Mouse (Mus musculus) adrenal gland, postnatal 25 days (tissue): ENCODE data around the gene Elmo2. TPM values are rescaled to one million over a fixed set of nuclear protein-coding genes. Genes with fewer than 3 reads are reported as not detected.

Experiments
- DNase-seq: peaks from one replicate; pipeline ENCODE4 v3.0.0; 2021; ENCODE audit warnings: mixed read lengths
- long read RNA-seq: library from polyadenylated mRNA; stranded (forward); transcript quantifications from one replicate; pipeline ENCODE4 v2.0.0, GENCODE M21; 2021
- total RNA-seq: library from RNA; stranded (reverse); gene quantifications from 2 replicates; pipeline ENCODE4 v1.2.3, GENCODE M21; 2021

Gene Elmo2
- 27.7 and 27.9 TPM in 2 replicates for total RNA-seq
- long read RNA-seq, transcript Elmo2-203 (21 exons, 3,466 nt), result major isoform, 9 of 21 reads
- long read RNA-seq, partial matches to known transcripts, result 9 of 21 reads
- long read RNA-seq, other reads (novel, unspliced or antisense), result 3 of 21 reads

DNA sequence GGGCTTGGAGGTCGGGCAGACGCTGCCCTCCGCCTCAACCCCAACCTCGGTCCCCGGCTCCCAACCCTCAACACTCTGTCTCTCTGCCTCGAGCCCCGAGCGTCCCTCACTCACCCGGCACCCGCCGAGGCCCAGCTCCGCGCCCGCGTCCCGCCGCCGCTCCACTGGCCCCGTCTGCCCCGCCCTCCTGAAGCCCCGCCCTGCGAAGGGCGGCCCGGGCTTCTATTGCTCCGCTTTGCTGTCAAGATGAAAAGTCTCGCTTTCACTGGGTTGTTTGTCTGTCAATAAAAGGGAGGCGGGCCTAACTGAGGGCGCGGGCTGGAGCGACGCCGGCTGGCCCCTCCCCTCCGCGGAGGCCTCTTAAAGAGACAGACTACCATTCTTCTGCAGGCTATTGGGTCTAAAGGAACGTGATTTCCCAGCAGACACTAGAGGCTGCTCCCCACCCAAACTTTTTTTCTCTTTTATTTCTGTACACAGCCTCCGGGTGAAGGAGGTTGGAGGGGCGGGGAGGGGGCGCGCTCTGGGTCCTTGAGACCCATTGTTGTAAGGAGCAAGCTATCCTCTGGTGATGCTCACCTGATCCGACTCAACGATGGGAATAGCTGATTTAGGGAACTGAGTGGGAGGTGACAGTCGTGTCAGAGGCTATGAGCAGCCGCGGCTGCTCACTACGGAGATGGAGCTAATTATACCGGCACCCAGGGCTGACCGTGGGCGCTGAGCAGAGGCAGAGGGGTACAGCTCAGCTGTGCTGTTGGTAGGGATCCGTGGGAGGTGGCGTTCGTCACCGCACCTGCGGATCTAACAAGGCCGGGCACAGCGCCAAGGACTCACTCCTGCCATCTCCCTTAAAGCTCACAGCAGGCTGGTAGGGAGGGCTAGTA lies at the start of gene Elmo2:
Elmo2 (minus strand) TSS at position 176 of the 887 bp plus-strand sequence.
- peak; percentile 92 for DNase-seq

- DNase-seq, result no peak
Measured at GRCm38 (mm10) chr2:165376001-165376400, 49.7 kb upstream of the Elmo2 start.

GRCm38 (mm10) chr2:165375478-165375877 lies 49.2 kb upstream of the Elmo2 start:
- no peak for DNase-seq

DNA sequence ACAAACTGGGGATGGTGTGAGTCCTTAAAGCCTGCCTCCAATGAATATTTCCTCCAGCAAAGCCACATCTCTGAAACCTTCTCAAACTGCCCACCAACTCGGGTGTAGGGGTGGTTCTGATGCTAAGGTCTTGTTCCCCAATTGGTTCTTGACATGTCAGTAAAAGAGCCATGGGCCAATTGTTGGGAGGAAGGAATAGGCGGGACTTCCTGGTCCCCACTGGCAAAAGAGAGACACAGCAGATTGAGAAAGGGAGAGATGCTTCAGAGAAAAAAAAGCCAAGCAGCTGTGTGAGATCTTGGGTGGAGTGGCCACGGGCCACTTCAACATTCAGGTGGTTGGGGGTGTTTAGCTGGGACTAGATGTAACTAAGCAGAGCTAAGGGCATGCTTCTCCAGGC lies 44.8 kb upstream of the Elmo2 start:
- DNase-seq, result no peak

DNA sequence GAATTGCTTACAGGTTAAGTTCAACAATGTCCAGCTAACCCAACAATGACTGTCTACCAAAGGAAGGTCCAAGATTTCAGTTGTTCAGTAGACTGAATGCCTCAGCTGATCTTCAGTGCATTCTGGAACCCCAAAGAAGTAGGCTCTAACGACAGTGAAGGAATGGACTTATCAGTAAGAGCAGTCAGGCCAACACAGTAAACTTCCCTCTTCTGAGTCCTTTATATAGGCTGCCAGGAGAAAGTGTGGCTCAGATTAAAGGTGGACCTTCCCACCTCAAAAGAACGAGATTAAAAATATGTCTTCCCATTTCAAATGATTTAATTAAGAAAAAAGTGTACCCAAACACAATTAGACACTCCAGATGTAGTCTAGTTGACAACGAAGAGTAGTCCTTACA lies 44.1 kb upstream of the Elmo2 start:
- no peak for DNase-seq

DNA sequence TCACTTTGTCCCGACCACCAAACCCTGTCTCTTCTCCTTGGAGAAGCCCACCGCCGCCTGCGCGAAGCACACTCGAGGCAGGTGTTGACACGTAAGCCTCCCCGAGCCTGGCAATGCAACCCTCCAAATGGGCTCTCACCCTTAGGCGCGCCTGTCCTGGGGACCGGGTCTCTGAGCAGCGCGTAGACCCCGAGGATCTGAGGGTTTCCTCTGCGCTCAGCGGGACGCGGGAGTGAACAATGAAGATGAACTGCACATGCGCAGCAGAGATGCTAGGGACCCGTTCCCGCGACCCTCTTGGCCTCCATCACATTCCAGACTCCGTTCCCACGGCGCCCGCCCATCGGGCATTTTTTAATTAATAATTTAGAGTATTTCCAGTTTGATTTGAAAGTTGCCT lies 42.2 kb upstream of the Elmo2 start, which contains the start of gene Zfp663:
Zfp663 (minus strand) TSS at position 234 of the 400 bp plus-strand sequence.
- DNase-seq, result no peak

DNA sequence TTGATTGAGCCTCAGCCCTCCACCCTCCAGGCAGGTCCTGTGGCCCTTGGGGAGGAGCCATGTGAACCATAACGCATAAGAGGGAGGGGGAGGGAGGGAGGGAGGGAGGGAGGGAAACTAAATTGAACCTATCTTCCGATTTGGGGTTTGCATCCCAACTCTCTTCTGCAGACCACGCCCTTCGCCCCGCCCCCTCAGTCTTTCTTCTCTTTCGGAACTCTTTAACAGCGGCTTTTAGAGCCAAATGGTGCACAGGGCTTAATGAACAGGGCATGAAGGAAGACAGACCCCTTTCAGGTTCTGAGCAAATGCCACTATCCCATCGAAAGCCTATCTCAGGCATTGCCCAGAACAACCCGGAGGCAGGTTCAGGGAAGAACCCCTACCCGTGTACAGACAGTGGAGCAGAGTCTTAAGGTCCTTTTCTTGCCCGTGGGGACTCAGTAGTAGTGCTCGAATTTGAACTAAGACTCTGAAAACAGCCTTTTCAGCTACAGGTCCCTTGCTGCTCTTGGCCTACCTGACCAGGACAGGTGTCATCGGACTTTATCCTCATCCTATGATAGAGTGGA lies 41.7 kb upstream of the Elmo2 start:
- DNase-seq, result peak; percentile 12

GRCm38 (mm10) chr2:165367047-165367520 lies 40.8 kb upstream of the Elmo2 start:
- DNase-seq, result peak; percentile 16

DNA sequence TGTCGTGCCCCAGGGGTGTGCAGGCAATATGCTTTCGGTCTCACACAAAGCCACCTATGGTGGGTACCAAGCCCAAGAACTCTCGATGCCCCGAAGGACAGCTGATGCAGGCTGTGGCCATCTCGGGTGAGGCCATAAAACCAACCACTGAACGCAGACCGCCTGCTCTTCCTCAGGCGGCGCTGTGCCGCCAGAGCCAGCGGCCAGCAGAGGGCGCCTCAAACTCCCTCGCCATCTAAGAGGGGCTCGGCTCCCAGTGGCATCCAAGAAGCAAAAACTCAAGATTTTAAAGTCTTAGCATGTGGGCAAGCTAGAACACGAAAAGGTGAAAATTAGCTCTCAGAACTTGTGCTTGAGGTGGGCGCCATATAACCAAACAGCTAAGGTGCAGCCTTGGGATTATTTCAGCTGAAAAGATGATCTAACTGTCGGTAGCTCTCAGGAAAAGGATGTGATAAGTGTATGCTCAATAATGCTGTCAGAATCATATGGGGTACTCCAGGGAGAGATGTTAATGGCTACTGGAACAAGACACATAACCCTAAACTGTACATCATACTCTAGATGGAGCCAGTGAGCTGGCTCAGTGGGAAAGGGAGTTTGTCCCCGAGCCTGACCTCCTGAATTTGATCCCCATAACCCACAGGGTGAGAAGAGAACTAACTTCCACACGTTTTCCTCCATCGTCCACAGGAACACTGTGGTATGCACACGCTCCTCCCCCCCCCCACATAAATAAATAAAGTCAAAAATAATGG lies 38.2 kb upstream of the Elmo2 start:
- peak; percentile 70 for DNase-seq

DNA sequence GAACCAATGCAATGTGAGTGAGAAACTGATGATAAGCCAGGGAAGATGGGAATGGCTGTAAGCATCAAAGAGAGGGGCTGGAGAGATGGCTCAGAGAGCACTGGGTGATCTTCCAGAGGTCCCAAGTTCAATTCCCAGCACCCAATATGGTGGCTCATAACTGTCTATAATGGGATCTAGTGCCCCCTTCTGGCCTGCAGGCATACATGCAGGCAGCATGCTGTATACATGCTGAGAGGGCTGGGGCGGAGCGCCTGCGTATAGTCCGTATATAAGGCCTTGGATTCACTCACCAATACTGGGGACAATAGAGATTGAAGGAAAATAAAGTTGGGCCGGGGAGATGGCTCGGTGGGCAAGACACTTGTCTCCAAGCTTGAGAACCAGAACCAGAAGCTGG lies 37.0 kb upstream of the Elmo2 start:
- no peak for DNase-seq

- DNase-seq, result peak; percentile 39
Measured at GRCm38 (mm10) chr2:165360861-165361260, 34.6 kb upstream of the Elmo2 start.

DNA sequence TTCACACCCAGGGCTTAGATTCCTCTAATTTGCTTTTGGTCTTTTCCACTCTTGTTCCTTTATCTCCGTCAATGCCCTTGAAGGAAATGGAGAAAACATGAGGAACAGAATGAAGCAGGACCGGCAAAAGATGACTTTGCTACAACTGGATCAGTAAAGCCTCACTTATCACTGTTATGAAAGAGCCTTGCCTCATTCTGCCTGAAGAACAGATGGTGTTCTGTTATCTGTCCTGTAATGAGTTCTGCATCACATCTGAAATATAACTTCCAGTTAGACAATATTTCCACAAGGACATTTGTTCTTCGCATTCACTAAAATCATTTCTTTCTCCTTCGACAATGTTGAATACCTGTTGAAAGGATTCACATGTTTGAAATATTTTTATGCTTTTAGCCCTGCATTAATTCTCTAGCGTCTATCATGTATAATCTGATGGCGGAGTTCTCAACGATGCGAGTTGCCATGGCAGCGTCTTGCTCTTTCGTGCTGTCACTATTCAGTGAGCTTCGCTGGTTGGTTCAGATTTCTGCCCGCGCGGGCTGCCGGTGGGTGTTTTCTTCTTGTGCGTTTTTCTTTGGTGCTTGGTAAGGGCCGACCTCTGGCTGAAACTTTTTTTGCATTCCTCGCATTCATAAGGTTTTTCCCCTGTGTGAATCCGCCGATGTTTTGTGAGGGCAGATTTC lies 25.7 kb upstream of the Elmo2 start:
- no peak for DNase-seq

- no peak for DNase-seq
Measured at GRCm38 (mm10) chr2:165349466-165349865, 23.2 kb upstream of the Elmo2 start.

DNA sequence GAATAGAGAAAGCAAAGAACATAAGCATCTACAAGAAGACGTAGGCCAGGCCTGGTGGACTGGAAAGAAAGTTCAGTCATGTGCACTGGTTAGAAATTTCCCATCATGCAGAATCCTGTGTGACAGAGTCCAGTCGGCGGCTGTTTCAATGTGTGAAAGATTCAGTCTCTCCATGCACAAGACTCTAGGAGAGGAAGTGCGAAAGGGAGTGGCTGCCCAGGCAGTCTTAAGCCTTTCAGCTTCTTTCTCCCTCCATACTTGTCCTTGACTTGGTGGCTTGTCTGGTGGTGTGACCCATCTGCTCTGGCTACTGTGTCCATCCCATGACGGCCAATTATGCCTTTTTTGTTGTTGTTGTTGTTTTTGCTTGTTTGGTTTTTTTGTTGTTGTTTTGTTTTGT lies 19.9 kb upstream of the Elmo2 start:
- no peak for DNase-seq

- DNase-seq, result peak; percentile 76
Measured at GRCm38 (mm10) chr2:165337191-165337590, 10.9 kb upstream of the Elmo2 start.

DNA sequence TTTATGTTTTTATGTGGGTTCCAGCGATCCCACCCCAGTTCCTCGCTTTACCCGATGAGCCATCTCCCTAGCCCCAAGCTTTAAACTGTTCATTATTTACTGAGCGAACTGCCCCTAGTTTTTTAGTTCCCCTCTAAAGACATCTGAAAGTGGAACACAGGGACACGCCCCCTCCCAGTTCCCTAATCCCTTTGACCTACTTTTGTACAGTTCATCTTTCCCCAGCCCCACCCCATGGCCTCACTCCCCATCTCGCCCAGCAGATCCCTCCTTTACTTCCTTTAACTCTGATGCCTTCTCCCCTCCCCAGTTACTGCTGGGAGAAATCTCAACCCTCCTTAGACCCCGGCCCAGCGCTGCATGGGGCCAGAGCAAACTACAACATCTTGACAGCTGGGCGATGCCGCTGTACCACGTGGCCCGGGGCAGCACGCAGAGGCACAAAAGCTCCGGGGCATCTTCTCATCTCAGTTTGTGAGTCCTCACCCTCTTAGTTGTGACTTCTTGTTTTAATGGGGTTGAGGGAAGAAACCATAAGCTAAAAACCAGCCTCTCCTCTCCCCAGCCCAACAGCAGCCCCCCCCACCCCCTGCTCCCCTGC lies 6.4 kb upstream of the Elmo2 start:
- no peak for DNase-seq

- no peak for DNase-seq
Measured at GRCm38 (mm10) chr2:165329703-165330102, 3.4 kb upstream of the Elmo2 start.

DNA sequence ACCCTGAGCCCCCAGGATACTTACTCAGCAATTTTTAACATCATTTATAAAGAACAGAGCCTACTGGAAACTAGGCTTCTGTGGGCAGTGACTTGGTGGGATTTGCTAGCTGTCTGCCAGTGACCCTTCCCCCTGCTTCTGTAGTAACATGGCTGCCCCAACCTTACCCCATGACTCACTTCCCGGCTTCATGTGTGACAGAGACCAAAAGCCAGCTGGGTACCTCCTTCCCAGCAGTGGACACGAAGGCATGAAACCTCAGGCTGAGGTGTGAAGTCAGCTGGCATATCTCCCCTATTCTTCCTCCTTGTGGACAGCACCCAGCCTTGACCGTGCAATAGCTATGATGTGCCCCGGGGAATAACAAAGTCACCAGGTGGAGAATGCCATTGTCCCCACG lies 2.5 kb upstream of the Elmo2 start:
- no peak for DNase-seq

GRCm38 (mm10) chr2:165327386-165327785 lies 1.1 kb upstream of the Elmo2 start:
- DNase-seq, result no peak

GRCm38 (mm10) chr2:165325521-165326303 lies 567 bp downstream of the Elmo2 start:
- DNase-seq, result no peak

- no peak for DNase-seq
Measured at GRCm38 (mm10) chr2:165323928-165324327, 2.4 kb downstream of the Elmo2 start.
